Mouse (Mus musculus) lung, postnatal 4 days (tissue): ENCODE results near the gene Hoxc10.
A peak's percentile ranks its signal among the peaks of the same experiment; 100 is the strongest.

Source experiments
- DNase-seq, 2 experiments: peaks; one replicate each; pipeline ENCODE4 v3.0.0; 2021

Hoxc10 gene

GRCm38 (mm10) chr15:102969296-102969695, 2.7 kb downstream of the Hoxc10 start:
- no peak for DNase-seq

- DNase-seq: no peak
Measured at GRCm38 (mm10) chr15:102970740-102971139, 4.1 kb downstream of the Hoxc10 start.

- DNase-seq: no peak
Measured at GRCm38 (mm10) chr15:102972254-102972653, 5.7 kb downstream of the Hoxc10 start.

GRCm38 (mm10) chr15:102972753-102973152, 6.2 kb downstream of the Hoxc10 start:
- DNase-seq: no peak

- DNase-seq: no peak
Measured at GRCm38 (mm10) chr15:102975034-102975433, 8.4 kb downstream of the Hoxc10 start.

GRCm38 (mm10) chr15:102975688-102976111, 9.1 kb downstream of the Hoxc10 start:
- no peak for DNase-seq

- no peak for DNase-seq
Measured at GRCm38 (mm10) chr15:102976171-102976570, 9.6 kb downstream of the Hoxc10 start, which contains the start of gene Hoxc9. Hoxc9 (plus strand) TSS chr15:102976439.

GRCm38 (mm10) chr15:102976631-102977422, 10.2 kb downstream of the Hoxc10 start:
- no peak for DNase-seq

- DNase-seq: no peak
Measured at GRCm38 (mm10) chr15:102977423-102977974, 10.9 kb downstream of the Hoxc10 start.

- no peak for DNase-seq
Measured at GRCm38 (mm10) chr15:102978615-102979515, 12.3 kb downstream of the Hoxc10 start.

GRCm38 (mm10) chr15:102979936-102980335, 13.3 kb downstream of the Hoxc10 start:
- DNase-seq: no peak

GRCm38 (mm10) chr15:102980352-102980751, 13.8 kb downstream of the Hoxc10 start:
- DNase-seq: no peak

GRCm38 (mm10) chr15:102980912-102981311, 14.3 kb downstream of the Hoxc10 start:
- no peak for DNase-seq

- DNase-seq: peak in 1 of 2 experiments; percentile 39
Measured at GRCm38 (mm10) chr15:102981379-102982288, 15.0 kb downstream of the Hoxc10 start.

GRCm38 (mm10) chr15:102983716-102984115, 17.1 kb downstream of the Hoxc10 start:
- DNase-seq: no peak

GRCm38 (mm10) chr15:102984521-102984920, 17.9 kb downstream of the Hoxc10 start:
- no peak for DNase-seq

- no peak for DNase-seq
Measured at GRCm38 (mm10) chr15:102984925-102985324, 18.3 kb downstream of the Hoxc10 start.

- DNase-seq: peak; percentile 86 to 92
Measured at GRCm38 (mm10) chr15:102987124-102987833, 20.7 kb downstream of the Hoxc10 start.

GRCm38 (mm10) chr15:102988078-102988477, 21.5 kb downstream of the Hoxc10 start:
- DNase-seq: no peak

GRCm38 (mm10) chr15:102990461-102991397, 24.1 kb downstream of the Hoxc10 start, which contains the start of gene Hoxc8:
Hoxc8 (plus strand) TSS chr15:102990607.
- no peak for DNase-seq
